Mouse (Mus musculus) forebrain, embryonic 15.5 days (tissue): ENCODE data around the gene Tmem120b. TPM values are rescaled to one million over a fixed set of nuclear protein-coding genes. Genes with fewer than 3 reads are reported as not detected.
"Not testable (repeated sequence)": the region's sequence is repeated elsewhere in the genome, so short reads cannot be mapped to it uniquely, and the experiment has no call there.

Experiments
- ATAC-seq: fragments of 200-750 bp; cut with Nextera tagmentation; replicated peaks from 2 replicates; pipeline ENCODE4 v1.8.0; 2017; ENCODE audit warnings: mild to moderate bottlenecking, moderate TSS enrichment, moderate library complexity
- H3K27ac ChIP-seq: fragments of 300-500 bp; sonication (generic); replicated peaks from 2 replicates; pipeline ENCODE4 v1.5.1; 2015; ENCODE audit warnings: mild to moderate bottlenecking, inconsistent platforms
- H3K27me3 ChIP-seq: fragments of 300-500 bp; sonication (generic); 2 replicates; pipeline ENCODE4 v1.6.1; 2015; ENCODE audit warnings: inconsistent platforms
- H3K36me3 ChIP-seq: fragments of 300-500 bp; sonication (generic); 2 replicates; pipeline ENCODE4 v1.6.1; 2015; ENCODE audit warnings: mild to moderate bottlenecking, inconsistent platforms
- H3K4me1 ChIP-seq: fragments of 300-500 bp; sonication (generic); 2 replicates; pipeline ENCODE4 v1.6.1; 2015; ENCODE audit warnings: inconsistent platforms
- H3K4me2 ChIP-seq: fragments of 300-500 bp; sonication (generic); replicated peaks from 2 replicates; pipeline ENCODE4 v1.6.1; 2015; ENCODE audit warnings: mild to moderate bottlenecking, inconsistent platforms
- H3K4me3 ChIP-seq: fragments of 300-500 bp; sonication (generic); 2 replicates; pipeline ENCODE4 v1.5.1; 2015; ENCODE audit warnings: mild to moderate bottlenecking, inconsistent platforms
- H3K9ac ChIP-seq: fragments of 300-500 bp; sonication (generic); replicated peaks from 2 replicates; pipeline ENCODE4 v1.6.1; 2015; ENCODE audit warnings: mild to moderate bottlenecking, inconsistent platforms
- H3K9me3 ChIP-seq: fragments of 300-500 bp; sonication (generic); 2 replicates; pipeline ENCODE4 v1.6.1; 2016; ENCODE audit warnings: inconsistent platforms
- WGBS: fragments of 180-500 bp; shearing (Covaris S2); methylation state at CpG from one replicate; pipeline ENCODE4 v1.1.7; 2015; ENCODE audit warnings: mixed read lengths; 5-methylcytosine and 5-hydroxymethylcytosine counted together
- polyA plus RNA-seq: library from polyadenylated mRNA; unstranded; fragments of >200 nt; fragmentation: Nextera tagmentation; extraction: Ambion mirVana; gene quantifications from 2 replicates; pipeline ENCODE4 v1.2.1, GENCODE M21; 2015

Gene Tmem120b
- polyA plus RNA-seq, 1 experiment from 2014 or later: 16.0 TPM

- Histone ChIP-seq H3K4me2 (peak overlapping the region; percentile 43), H3K4me3 (peak overlapping the region; percentile 45), H3K4me1 (peaks cover 3% of the 10 kb centered on the region), H3K9me3 (0 out of 2 replicates have a peak, but pooled peaks cover 4% of the 10 kb centered on the region), H3K36me3 (no peaks in the 10 kb centered on the region), H3K9ac (peak overlapping the region; percentile 40), H3K27me3 (no peaks in the 10 kb centered on the region), H3K27ac (peak overlapping the region; percentile 65)
- ATAC-seq: no peak
- WGBS: 45% methylated on average over 16 of the region's 16 CpGs
These were observed 9.7 kb upstream of the Tmem120b start for GRCm38 (mm10) chr5:123058251-123059102.

- Histone ChIP-seq H3K9me3 (0 out of 2 replicates have a peak, but pooled peaks cover 4% of the 10 kb centered on the region), H3K27ac (no peak overlapping the region), H3K4me1 (peaks cover 7% of the 10 kb centered on the region), H3K4me3 (no peak overlapping the region), H3K36me3 (no peaks in the 10 kb centered on the region), H3K4me2 (no peak overlapping the region), H3K9ac (no peak overlapping the region), H3K27me3 (no peaks in the 10 kb centered on the region)
- 29% methylated on average over 14 of the region's 14 CpGs for WGBS
- no peak for ATAC-seq
These were observed 8.3 kb upstream of the Tmem120b start for GRCm38 (mm10) chr5:123059757-123060520.

- Histone ChIP-seq H3K27me3 (no peaks in the 10 kb centered on the region), H3K9ac (no peak overlapping the region), H3K27ac (no peak overlapping the region), H3K9me3 (0 out of 2 replicates have a peak, but pooled peaks cover 4% of the 10 kb centered on the region), H3K4me3 (no peak overlapping the region), H3K4me2 (no peak overlapping the region), H3K36me3 (no peaks in the 10 kb centered on the region), H3K4me1 (peaks cover 7% of the 10 kb centered on the region)
- WGBS: 83% methylated on average over 9 of the region's 9 CpGs
- ATAC-seq: no peak
These were observed 7.4 kb upstream of the Tmem120b start for GRCm38 (mm10) chr5:123060706-123061401.

- ATAC-seq, H3K9me3 ChIP-seq, H3K4me1 ChIP-seq, H3K36me3 ChIP-seq, H3K27ac ChIP-seq, H3K27me3 ChIP-seq, H3K4me3 ChIP-seq, H3K9ac ChIP-seq, H3K4me2 ChIP-seq: not testable (repeated sequence)
- 81% methylated on average over 6 of the region's 6 CpGs for WGBS
These were observed 6.8 kb upstream of the Tmem120b start for GRCm38 (mm10) chr5:123061402-123061749.

GRCm38 (mm10) chr5:123063141-123063540, 5.1 kb upstream of the Tmem120b start:
- ATAC-seq: no peak
- 91% methylated on average over 3 of the region's 3 CpGs for WGBS
- no peak overlapping the region for H3K27ac ChIP-seq
- no peak overlapping the region for H3K4me3 ChIP-seq
- H3K9ac ChIP-seq: no peak overlapping the region
- H3K36me3 ChIP-seq: no peaks in the 10 kb centered on the region
- peaks cover 7% of the 10 kb centered on the region for H3K4me1 ChIP-seq
- no peaks in the 10 kb centered on the region for H3K9me3 ChIP-seq
- H3K4me2 ChIP-seq: no peak overlapping the region
- H3K27me3 ChIP-seq: no peaks in the 10 kb centered on the region

GRCm38 (mm10) chr5:123064207-123064606, 4.0 kb upstream of the Tmem120b start:
- Histone ChIP-seq H3K9ac (no peak overlapping the region), H3K4me1 (peaks cover 4% of the 10 kb centered on the region; the same call in 1 of the 2 replicates), H3K4me3 (no peak overlapping the region), H3K36me3 (no peaks in the 10 kb centered on the region), H3K27ac (no peak overlapping the region), H3K9me3 (no peaks in the 10 kb centered on the region), H3K27me3 (no peaks in the 10 kb centered on the region), H3K4me2 (no peak overlapping the region)
- ATAC-seq: no peak
- WGBS: 29% methylated on average over 6 of the region's 6 CpGs

- ATAC-seq: no peak; the same call in 1 of the 2 replicates
- no peak overlapping the region for H3K4me2 ChIP-seq
- H3K4me3 ChIP-seq: no peak overlapping the region
- no peaks in the 10 kb centered on the region for H3K9me3 ChIP-seq
- no peaks in the 10 kb centered on the region for H3K36me3 ChIP-seq
- WGBS: 32% methylated on average over 6 of the region's 6 CpGs
- no peak overlapping the region for H3K9ac ChIP-seq
- H3K27me3 ChIP-seq: no peaks in the 10 kb centered on the region
- peaks cover 4% of the 10 kb centered on the region; the same call in 1 of the 2 replicates for H3K4me1 ChIP-seq
- H3K27ac ChIP-seq: no peak overlapping the region
These were observed 720 bp upstream of the Tmem120b start for GRCm38 (mm10) chr5:123067395-123067995.

- no peaks in the 10 kb centered on the region for H3K27me3 ChIP-seq
- WGBS: 83% methylated on average over 2 of the region's 2 CpGs
These were observed 499 bp downstream of the Tmem120b start for GRCm38 (mm10) chr5:123068714-123069113.

GRCm38 (mm10) chr5:123075576-123076418, 7.6 kb downstream of the Tmem120b start:
- 7% methylated on average over 45 of the region's 45 CpGs for WGBS
- Histone ChIP-seq H3K27me3 (no peaks in the 10 kb centered on the region), H3K27ac (peak overlapping the region; percentile 61), H3K4me3 (peak overlapping the region; percentile 81), H3K9ac (peak overlapping the region; percentile 81), H3K36me3 (no peaks in the 10 kb centered on the region), H3K4me2 (peak overlapping the region; percentile 94), H3K4me1 (peaks cover 25% of the 10 kb centered on the region), H3K9me3 (no peaks in the 10 kb centered on the region)
- ATAC-seq: peak; percentile 89

More at GRCm38 (mm10) chr5:123068714-123069113, 499 bp downstream of the Tmem120b start:
- ATAC-seq: no peak
- no peak overlapping the region for H3K27ac ChIP-seq
- H3K4me3 ChIP-seq: no peak overlapping the region
- no peaks in the 10 kb centered on the region for H3K36me3 ChIP-seq
- H3K4me1 ChIP-seq: peaks cover 4% of the 10 kb centered on the region; the same call in 1 of the 2 replicates
- no peak overlapping the region for H3K9ac ChIP-seq
- no peak overlapping the region for H3K4me2 ChIP-seq
- H3K9me3 ChIP-seq: no peaks in the 10 kb centered on the region

GRCm38 (mm10) chr5:123076419-123077281, 8.4 kb downstream of the Tmem120b start:
- H3K27ac ChIP-seq: peak overlapping the region; percentile 61
- H3K4me1 ChIP-seq: peaks cover 25% of the 10 kb centered on the region
- H3K4me2 ChIP-seq: peak overlapping the region; percentile 94
- H3K9me3 ChIP-seq: no peaks in the 10 kb centered on the region
- peak; percentile 75 for ATAC-seq
- no peaks in the 10 kb centered on the region for H3K36me3 ChIP-seq
- WGBS: 4% methylated on average over 35 of the region's 35 CpGs
- H3K4me3 ChIP-seq: peak overlapping the region; percentile 81
- peak overlapping the region; percentile 81 for H3K9ac ChIP-seq
- no peaks in the 10 kb centered on the region for H3K27me3 ChIP-seq
